Mouse (Mus musculus) cortical plate, adult 2 months (tissue): Measurements from ENCODE around the gene Kcmf1. TPM values are rescaled to one million over a fixed set of nuclear protein-coding genes. Genes with fewer than 3 reads are reported as not detected.
"Not testable (repeated sequence)": the region's sequence is repeated elsewhere in the genome, so short reads cannot be mapped to it uniquely, and the experiment has no call there.

Experiments
- H3K27ac ChIP-seq: fragments of 200-500 bp; 2 replicates; pipeline ENCODE4 v1.5.1; 2012; ENCODE audit warnings: low read length, control low read depth, inconsistent platforms; ENCODE audit not compliant: insufficient read depth
- H3K4me1 ChIP-seq: fragments of 200-500 bp; 2 replicates; pipeline ENCODE4 v1.6.1; 2011; ENCODE audit warnings: low read length; ENCODE audit not compliant: control insufficient read depth, insufficient read depth
- H3K4me3 ChIP-seq: fragments of 200-500 bp; 2 replicates; pipeline ENCODE4 v1.5.1; 2011; ENCODE audit warnings: mild to moderate bottlenecking, low read length, control low read depth; ENCODE audit not compliant: insufficient read depth
- CTCF ChIP-seq: fragments of 200-500 bp; IDR thresholded peaks from 2 replicates; pipeline ENCODE4 v1.5.1; 2011; ENCODE audit warnings: mild to moderate bottlenecking, control low read depth, low read length; ENCODE audit not compliant: insufficient read depth; ENCODE audit errors: extremely low read depth
- POLR2A ChIP-seq: fragments of 200-500 bp; IDR thresholded peaks from 2 replicates; pipeline ENCODE4 v1.6.1; 2011; ENCODE audit warnings: mild to moderate bottlenecking, low read length, control low read depth; ENCODE audit not compliant: insufficient read depth; ENCODE audit errors: extremely low read depth
- polyA plus RNA-seq: library from polyadenylated mRNA; depleted of rRNA; stranded (reverse); fragments of >200 nt; gene quantifications from 2 replicates; pipeline ENCODE4 v1.2.3, GENCODE M21; 2012

Gene Kcmf1
- polyA plus RNA-seq, 1 experiment, result 80.4 TPM

DNA sequence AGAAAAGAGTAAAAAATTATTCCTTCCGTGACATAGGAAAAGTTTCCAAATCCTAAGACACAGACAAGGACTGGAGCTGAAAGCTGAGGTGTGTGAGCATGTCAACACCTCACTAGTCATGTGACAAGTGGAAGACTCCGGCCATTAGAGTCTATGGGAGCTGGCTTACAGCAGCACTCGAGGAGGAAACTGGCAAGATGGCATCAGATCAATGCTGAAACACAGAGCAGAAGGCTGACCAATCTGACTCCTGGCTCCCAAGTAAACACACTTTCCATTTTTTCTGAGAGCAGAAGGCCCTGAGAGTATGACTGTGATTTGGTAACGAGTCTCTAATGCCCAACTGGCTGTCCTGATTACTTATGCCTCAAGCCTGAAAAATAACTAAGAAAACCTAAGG, 47.6 kb downstream of the Kcmf1 start:
- TF ChIP-seq CTCF, result no peak
- TF ChIP-seq POLR2A, result no peak
- H3K27ac ChIP-seq, result no peak overlapping the region
- H3K4me3 ChIP-seq, result no peak overlapping the region
- peaks cover 3% of the 10 kb centered on the region; the same call in 1 of the 2 replicates for H3K4me1 ChIP-seq

DNA sequence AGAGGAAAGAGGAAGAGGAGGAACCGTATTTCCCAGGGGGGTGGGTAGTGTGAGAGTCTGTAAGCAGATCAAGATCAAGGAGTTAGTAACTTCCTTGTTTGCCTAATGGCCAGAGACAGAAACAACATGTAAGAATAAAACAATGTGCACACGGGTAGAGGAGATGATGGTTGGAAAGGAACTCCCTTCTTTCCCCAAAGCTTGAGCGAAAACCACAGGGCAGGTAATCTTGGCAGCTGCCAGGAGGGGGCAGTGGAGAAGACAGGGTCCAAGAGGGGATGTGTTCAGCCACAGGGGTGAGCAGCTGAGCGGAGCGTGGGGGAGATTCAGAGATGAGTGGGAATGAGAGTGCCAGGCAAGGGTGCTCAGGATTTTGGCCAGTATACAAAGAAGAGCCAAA, 48.1 kb downstream of the Kcmf1 start:
- no peak overlapping the region for H3K4me3 ChIP-seq
- H3K27ac ChIP-seq, result no peak overlapping the region
- H3K4me1 ChIP-seq, result peaks cover 3% of the 10 kb centered on the region; the same call in 1 of the 2 replicates
- no peak for TF ChIP-seq POLR2A
- TF ChIP-seq CTCF, result no peak

GRCm38 (mm10) chr6:72841986-72842502, 57.7 kb downstream of the Kcmf1 start:
- Histone ChIP-seq H3K27ac (no peak overlapping the region), H3K4me1 (no peaks in the 10 kb centered on the region), H3K4me3 (no peak overlapping the region)
- no peak for TF ChIP-seq CTCF
- no peak for TF ChIP-seq POLR2A

- no peak for TF ChIP-seq CTCF
- no peak for TF ChIP-seq POLR2A
- Histone ChIP-seq H3K4me3 (no peak overlapping the region), H3K4me1 (no peaks in the 10 kb centered on the region), H3K27ac (no peak overlapping the region)
Measured at GRCm38 (mm10) chr6:72840867-72841780, 58.7 kb downstream of the Kcmf1 start.

DNA sequence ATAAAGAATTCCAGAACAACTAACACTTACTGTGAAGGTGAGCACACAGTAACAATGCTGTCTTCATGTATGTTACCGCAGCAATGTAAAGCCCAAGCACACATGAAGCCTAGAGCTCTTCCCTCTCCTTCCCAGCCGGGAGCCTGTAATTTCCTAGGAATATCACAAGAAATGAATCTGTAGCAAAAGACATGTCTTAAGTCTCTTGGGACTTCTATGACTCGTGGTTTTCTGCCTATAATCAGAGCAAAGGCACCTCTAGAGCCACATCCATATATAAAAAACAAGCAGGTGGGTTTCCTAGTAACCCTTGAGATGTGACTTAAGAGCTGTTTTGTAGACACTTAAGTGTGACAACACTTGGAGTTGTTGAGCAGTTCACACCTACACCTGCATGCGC, 62.0 kb downstream of the Kcmf1 start:
- H3K27ac ChIP-seq, result no peak overlapping the region
- TF ChIP-seq CTCF (no peak), POLR2A (no peak)
- no peak overlapping the region for H3K4me3 ChIP-seq
- H3K4me1 ChIP-seq, result no peaks in the 10 kb centered on the region

- Histone ChIP-seq H3K27ac (no peak overlapping the region), H3K4me3 (no peak overlapping the region), H3K4me1 (no peaks in the 10 kb centered on the region)
- TF ChIP-seq CTCF, result no peak
- no peak for TF ChIP-seq POLR2A
Measured at GRCm38 (mm10) chr6:72834518-72834917, 65.3 kb downstream of the Kcmf1 start.

- H3K4me1 ChIP-seq, result no peaks in the 10 kb centered on the region
- no peak for TF ChIP-seq CTCF
- no peak for TF ChIP-seq POLR2A
- no peak overlapping the region for H3K4me3 ChIP-seq
- no peak overlapping the region for H3K27ac ChIP-seq
Measured at GRCm38 (mm10) chr6:72831858-72832257, 67.9 kb downstream of the Kcmf1 start.

GRCm38 (mm10) chr6:72831276-72831675, 68.5 kb downstream of the Kcmf1 start:
- Histone ChIP-seq H3K27ac (no peak overlapping the region), H3K4me1 (no peaks in the 10 kb centered on the region), H3K4me3 (no peak overlapping the region)
- TF ChIP-seq POLR2A (no peak), CTCF (peak; percentile 63)

- no peak for TF ChIP-seq POLR2A
- peak; percentile 36 for TF ChIP-seq CTCF
- Histone ChIP-seq H3K27ac (no peak overlapping the region), H3K4me3 (no peak overlapping the region), H3K4me1 (no peaks in the 10 kb centered on the region; the same call in 1 of the 2 replicates)
Measured at GRCm38 (mm10) chr6:72828857-72829256, 70.9 kb downstream of the Kcmf1 start.

DNA sequence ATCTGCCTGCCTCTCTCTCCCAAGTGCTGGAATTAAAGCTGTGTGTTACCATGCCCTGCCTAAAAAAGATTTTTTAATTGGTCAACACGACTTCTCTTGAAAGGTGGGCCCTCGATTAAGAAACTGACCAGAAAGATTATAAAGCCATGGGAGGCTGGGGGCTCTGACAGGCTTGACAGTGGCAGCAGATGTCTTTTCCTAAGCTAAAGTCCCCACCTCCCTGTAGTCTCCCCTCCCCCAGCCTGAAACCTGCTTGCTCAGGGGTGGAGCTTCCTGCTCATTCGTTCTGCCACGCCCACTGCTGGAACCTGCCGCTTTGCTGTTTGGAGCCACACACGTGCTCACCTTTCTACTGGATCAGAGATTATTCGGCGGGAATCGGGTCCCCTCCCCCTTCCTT, 71.7 kb downstream of the Kcmf1 start:
- not testable (repeated sequence) for H3K4me1 ChIP-seq, H3K27ac ChIP-seq, H3K4me3 ChIP-seq
